Mouse (Mus musculus): ENCODE measurements around the gene Wdr63.
A peak's percentile ranks its signal among the peaks of the same experiment; 100 is the strongest.
"Not testable (repeated sequence)": the region's sequence is repeated elsewhere in the genome, so short reads cannot be mapped to it uniquely, and the experiment has no call there.

Gene Wdr63

DNA sequence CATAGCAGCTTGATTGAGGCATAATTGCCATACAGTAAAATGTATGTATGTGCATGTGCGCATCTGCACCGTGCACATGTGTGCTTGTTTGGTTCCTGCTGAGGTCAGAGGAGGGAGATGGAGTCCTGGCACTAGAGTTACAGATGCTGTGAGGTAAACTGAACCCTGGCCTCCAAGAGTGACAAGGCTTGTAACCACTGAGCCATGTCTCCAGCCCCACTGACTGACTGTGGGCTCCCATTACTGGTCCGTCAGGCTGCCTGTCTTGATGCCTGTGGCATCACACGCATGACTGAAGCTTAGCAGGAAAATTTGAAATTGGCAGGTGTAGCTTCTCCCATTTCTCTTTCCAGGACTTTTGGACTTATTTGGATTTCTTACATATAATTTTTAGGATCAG, 97.2 kb downstream of the Wdr63 start:
- no peak for DNase-seq (ENCODE audit: low spot score)

DNA sequence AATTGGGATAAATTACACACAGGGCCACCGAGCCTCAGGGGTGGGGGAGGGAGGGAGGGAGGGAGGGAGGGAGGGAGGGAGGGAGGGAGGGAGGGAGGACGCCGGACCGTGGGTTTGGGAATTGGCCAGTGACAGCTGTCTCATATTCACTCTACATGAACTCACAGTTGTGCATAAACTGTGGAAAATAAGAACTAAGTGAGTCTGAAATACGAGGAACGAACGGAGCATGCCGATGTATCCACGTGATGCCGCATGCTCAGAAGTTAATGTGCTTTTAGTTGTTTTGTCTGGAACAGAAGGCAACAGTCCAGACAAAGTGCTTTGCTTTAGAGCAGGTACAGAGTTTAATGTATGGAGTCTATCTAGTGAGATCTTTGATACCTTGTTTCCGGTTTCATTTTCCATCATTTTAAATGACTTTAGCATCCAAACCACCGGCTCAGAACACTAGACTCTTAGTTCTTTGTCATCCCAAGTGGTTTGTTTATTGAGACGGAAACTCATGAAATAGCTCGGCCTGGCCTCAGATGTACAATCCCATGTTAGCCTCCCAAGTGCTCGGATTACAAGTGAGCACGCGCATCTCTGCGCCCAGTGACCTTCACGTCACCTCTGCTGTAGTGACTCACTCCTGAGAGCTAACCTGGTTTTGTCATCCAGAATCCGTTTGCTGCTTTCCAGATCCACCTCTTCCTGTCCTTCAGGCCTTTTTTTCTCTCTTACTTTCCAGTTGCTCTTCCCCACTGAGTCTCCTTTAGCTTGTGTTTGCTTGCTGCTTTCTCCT, 97.9 kb downstream of the Wdr63 start:
- DNase-seq (ENCODE audit: low spot score), result peak; percentile 58

DNA sequence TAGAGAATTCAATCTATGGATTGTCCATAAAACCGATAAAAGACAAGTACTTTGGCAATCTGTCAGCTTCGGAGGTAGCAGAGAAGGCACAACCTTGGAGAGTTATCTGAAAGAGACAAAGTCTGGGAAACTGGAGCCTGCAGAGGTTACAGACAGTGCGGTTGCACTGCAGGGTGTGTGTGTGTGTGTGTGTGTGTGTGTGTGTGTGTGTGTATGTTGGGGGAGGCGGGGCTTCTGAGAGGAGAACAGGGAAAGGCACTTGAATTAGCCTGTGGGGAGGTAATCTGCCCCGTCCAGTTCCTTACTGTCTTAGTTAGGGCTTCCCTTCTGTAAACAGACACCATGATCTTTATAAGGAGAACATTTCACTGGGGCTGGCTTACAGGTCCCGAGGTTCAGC, 100.1 kb downstream of the Wdr63 start:
- DNase-seq (ENCODE audit: low spot score), result no peak

DNA sequence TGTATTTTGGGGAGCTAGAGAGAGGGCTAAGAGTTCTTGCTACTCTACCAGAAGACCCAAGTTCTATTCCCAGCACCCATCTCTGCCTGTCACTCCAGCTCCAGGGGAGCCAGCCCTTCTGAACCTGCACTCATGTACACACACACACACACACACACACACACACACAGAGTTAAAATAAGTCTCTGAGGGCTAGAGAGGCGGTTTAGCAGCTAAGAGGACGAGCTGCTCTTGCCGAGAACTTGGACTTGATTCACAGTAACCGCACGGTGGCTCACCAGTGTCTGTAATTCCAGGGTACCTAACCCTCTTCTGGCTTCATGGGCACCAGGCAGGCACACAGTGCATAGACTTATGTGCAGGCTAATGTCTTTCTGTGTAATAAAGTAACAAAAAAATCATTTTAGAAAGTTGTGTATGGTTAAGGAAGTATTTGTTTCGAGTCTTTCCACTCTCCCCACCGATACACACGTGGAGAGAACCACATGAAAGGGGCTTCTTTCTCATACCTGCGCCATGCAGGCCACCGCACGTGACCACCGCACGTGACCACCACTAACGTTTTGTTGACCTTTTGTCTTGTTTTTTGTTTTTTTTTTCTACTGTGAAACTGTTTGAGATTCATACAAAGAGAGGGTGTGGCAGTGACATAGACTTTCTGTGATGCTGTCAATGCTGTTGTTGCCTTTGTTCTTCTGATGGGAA, 103.4 kb downstream of the Wdr63 start:
- DNase-seq (ENCODE audit: low spot score), result no peak

DNA sequence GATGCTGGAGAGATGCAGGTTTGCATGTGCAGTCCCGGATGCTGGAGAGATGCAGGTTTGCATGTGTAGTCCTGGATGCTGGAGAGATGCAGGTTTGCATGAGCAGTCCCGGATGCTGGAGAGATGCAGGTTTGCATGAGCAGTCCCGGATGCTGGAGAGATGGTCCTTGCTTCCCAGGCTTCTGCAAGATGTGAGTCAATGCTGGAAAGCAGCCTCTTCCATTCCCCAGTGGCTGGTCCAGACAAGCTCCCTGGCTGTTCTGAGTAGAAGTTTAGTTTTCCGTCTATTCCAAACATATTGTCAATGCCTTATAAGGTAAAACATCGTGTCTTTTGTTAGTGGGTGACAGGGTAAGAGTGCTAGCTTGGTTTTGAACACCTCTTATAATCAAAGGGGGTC, 111.4 kb downstream of the Wdr63 start:
- DNase-seq (ENCODE audit: low spot score), result not testable (repeated sequence)

DNA sequence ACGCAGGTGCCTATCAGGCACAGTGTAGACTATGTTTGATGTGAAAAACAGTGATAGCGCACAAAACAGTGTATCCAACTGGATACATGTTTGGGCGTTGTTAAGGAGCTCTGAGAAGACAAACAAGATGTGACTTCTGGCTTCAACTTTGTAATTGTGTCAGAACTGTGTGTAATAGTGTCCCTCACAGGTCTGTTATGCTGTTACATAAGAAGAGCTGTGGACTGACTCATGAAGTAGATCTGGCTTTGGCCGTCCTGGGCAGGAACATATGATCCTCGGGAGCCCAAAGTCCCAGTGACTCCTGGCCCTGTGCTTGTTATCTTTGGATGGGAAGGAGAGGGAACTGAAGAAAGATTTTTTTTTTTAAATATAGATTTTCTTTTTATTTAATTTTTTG, 112.4 kb downstream of the Wdr63 start:
- no peak for DNase-seq (ENCODE audit: low spot score)

DNA sequence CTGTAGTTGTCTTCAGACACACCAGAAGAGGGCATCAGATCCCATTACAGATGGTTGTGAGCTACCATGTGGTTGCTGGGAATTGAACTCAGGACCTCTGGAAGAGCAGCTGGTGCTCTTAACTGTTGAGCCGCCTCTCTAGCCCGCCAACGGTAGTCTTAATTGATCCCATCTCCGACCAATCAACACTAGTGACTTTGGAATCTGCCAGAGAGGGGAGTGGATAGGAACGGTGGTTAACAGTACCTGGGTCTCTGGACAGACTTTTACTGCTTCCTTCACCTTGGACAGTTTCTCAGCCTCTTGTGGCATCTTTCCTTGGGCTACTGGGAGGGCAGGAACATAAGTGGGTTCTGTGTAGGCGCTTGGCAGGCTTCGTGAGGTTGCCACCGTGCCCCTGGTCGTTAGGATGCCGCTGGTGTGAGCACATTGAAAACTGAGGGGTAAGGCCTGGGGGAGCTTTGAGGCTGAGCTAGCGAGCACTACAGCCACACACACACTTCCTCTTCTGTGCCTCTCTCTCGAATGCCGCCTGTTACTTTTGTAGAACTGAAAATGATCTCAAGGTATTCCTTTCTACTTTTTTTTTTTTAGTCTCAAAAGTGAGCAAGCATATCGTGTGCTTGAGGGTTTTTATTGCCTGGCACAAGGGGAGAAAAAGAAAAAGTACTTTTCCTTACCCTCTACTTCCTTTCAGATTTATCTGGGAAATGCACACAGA, 114.3 kb downstream of the Wdr63 start:
- no peak for DNase-seq (ENCODE audit: low spot score)

DNA sequence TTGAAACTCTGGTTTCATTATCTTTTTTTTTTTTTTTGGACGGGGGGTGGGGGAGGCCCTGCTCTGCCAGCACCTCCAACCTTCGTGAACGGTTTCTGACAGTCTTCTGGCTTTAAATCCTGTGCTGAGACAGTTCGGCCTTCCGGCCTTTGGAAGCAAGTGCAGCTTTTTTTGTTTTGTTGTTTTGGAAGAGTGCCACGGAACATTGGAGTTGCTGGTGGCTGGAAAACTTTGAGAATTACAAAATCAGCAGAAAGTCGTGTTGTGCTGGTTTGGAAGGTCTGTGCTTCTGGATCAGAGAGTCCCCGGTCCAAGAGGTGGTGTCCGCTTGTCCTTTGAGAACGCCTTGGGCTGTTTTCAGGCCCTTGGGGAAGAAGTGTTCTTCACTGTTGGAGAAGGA, 115.1 kb downstream of the Wdr63 start:
- no peak for DNase-seq (ENCODE audit: low spot score)

DNA sequence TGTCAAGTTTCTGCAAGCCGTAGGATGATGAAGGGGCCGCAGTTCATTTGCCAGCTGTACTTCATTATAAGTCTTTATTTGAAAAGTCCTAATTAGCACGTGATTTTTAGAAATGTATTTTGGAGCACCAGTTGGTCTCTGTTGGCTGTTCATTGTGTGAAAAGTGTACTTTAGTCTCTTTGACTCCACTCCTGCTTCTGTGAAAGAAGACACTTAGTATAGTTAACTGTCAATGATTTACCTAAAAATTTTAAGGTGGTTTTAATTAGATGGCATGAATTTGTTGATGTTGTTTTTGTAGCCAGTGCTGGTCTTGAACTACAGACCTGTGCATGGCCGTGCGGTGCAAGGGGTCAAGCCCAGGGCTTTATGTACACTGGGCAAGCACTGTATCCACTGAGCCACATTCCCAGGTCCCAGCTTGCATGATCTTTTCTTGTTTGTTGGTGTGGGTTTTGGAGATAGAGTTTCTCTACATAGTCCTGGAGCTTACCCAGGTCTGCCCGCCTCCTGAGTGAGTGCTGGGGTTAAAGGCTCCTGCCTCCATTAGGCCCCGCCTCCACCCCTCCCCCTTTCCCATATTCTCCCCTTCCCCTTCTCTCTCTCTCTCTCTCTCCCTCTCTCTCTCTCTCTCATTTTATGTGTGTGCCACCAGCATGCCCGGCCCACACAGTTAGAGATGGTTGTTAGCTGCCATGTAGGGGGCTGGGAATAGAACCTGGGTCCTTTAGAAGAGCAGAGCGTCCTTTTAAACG, 115.8 kb downstream of the Wdr63 start:
- no peak for DNase-seq (ENCODE audit: low spot score)

DNA sequence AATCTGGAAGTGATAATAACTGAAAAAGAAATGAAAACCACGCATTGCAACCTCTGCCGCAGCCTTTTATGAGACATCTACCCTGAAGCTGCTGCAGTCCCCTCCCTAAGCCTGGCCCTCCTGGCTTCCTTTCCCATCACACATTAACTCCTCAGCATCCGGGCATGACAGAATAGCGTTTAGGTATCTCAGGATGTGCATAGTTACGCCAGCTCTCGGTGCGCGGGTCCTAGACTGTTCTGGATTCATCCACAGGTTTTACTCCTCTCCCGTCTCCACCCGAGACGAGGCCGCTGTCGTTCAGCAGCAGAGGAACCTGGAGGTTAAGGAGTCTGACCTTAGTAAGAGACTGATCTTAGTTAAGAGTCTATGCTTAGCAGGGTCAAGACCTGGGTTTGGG, 116.8 kb downstream of the Wdr63 start:
- DNase-seq (ENCODE audit: low spot score), result no peak

All from MN1 (cell line).